In the genomic region with DNA sequence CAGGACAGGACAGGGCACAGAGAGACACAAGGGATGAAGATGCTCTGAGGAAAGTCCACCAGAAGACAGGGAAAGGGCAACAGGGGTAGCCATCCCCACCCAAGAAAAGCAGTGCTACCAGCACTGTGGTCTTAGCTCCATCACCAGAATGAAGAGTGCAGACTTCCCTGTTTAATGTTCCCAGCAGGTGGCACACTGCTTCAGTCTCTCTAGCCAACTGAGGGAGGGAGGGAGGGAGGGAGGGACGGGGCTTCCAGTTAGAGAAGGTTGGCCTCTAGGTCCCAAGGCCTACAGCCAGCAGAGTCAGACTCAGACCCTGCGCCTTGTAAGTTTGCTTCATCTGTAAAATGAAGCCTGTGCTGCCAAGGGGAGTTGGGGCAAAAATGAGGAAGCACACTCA, we compare ENCODE assay signal across 8 mouse cellular contexts. TPM values are rescaled to one million over a fixed set of nuclear protein-coding genes. Genes with fewer than 3 reads are reported as not detected.
DNase-seq lines count a peak whose midpoint lies in the region; ATAC-seq and TF ChIP-seq lines count a peak whose summit lies in the region.
"Had no signal": no experiment of that assay in that cellular context is flagged by ENCODE, and none has a peak within 500 bp of the region (broad histone marks: within the 10 kb centered on the region; RNA-seq: fewer than 3 reads in every experiment).

No protein-coding gene starts in this region.

- H3K36me3 ChIP-seq in lung, embryonic 16.5 days (ENCODE audit: control insufficient read depth, insufficient read depth, low read length) = no peaks in the 10 kb centered on the region
- no peaks in the 10 kb centered on the region for H3K36me3 ChIP-seq in intestine, postnatal 0 days (ENCODE audit: control insufficient read depth, insufficient read depth)
- H3K36me3 ChIP-seq: neural tube, embryonic 12.5 days had no signal

- H3K4me1 ChIP-seq in lung, embryonic 16.5 days (replicated peaks; ENCODE audit: control insufficient read depth, insufficient read depth, low read length) = peaks cover 8% of the 10 kb centered on the region
- H3K4me1 ChIP-seq in intestine, postnatal 0 days (replicated peaks; ENCODE audit: control insufficient read depth, insufficient read depth, low read length) = peaks cover 8% of the 10 kb centered on the region; the same call in 1 of the 2 replicates
- H3K4me1 ChIP-seq: neural tube, embryonic 12.5 days had no signal

- DNase-seq in lung, postnatal 25 days (ENCODE audit: low spot score) = no peak
- peak; percentile 61 for DNase-seq in embryo, embryonic 10 days (ENCODE audit: low spot score)
- DNase-seq in retina, postnatal 1 day = peak; percentile 67
- no peak for DNase-seq in thymus, adult 18-20 months
- DNase-seq in right cerebral cortex, postnatal 36 days (ENCODE audit: low spot score in 2 of 2) = no peak

- no peaks in the 10 kb centered on the region for H3K9me3 ChIP-seq in lung, embryonic 16.5 days (ENCODE audit: control insufficient read depth, low read length)
- no peaks in the 10 kb centered on the region for H3K9me3 ChIP-seq in intestine, postnatal 0 days (ENCODE audit: control insufficient read depth)
- H3K9me3 ChIP-seq: neural tube, embryonic 12.5 days had no signal

- H3K27ac ChIP-seq in lung, embryonic 16.5 days (ENCODE audit: low read length) = no peak overlapping the region
- peak overlapping the region; percentile 28; the same call in 1 of the 2 replicates for H3K27ac ChIP-seq in intestine, postnatal 0 days (ENCODE audit: low read depth, low read length)
- H3K27ac ChIP-seq: neural tube, embryonic 12.5 days had no signal

- peak; percentile 78 for TF ChIP-seq CTCF in intestine, postnatal 0 days (IDR thresholded peaks at IDR 0.05; ENCODE audit: low read depth)

- H3K4me3 ChIP-seq in lung, embryonic 16.5 days (ENCODE audit: low read length) = no peak overlapping the region
- no peak overlapping the region for H3K4me3 ChIP-seq in intestine, postnatal 0 days (ENCODE audit: low read depth, low read length)
- H3K4me3 ChIP-seq: neural tube, embryonic 12.5 days had no signal

- 0 out of 2 replicates have a peak, but pooled peaks cover 3% of the 10 kb centered on the region for H3K27me3 ChIP-seq in lung, embryonic 16.5 days (ENCODE audit: control insufficient read depth, insufficient read depth, low read depth, low read length)
- H3K27me3 ChIP-seq in intestine, postnatal 0 days (replicated peaks; ENCODE audit: control insufficient read depth, insufficient read depth, low read length) = no peaks in the 10 kb centered on the region
- H3K27me3 ChIP-seq: neural tube, embryonic 12.5 days had no signal

- no peak overlapping the region for H3K9ac ChIP-seq in lung, embryonic 16.5 days (ENCODE audit: low read length)
- H3K9ac ChIP-seq in intestine, postnatal 0 days (ENCODE audit: low read depth, low read length) = no peak overlapping the region
- H3K9ac ChIP-seq: neural tube, embryonic 12.5 days had no signal

- peak; percentile 54 for ATAC-seq in lung, embryonic 16.5 days (ENCODE audit: low read depth)
- 0 out of 2 replicates have a peak, but pooled peaks have one; percentile 10 for ATAC-seq in intestine, postnatal 0 days

- no peak overlapping the region for H3K4me2 ChIP-seq in lung, embryonic 16.5 days (ENCODE audit: low read depth, low read length)
- H3K4me2 ChIP-seq in intestine, postnatal 0 days (replicated peaks; ENCODE audit: low read depth) = no peak overlapping the region
- H3K4me2 ChIP-seq: neural tube, embryonic 12.5 days had no signal

- WGBS in lung, embryonic 16.5 days = 52% methylated on average over 2 of the region's 2 CpGs
- WGBS in intestine, postnatal 0 days = 30% methylated on average over 2 of the region's 2 CpGs

RNA-seq across cellular contexts. Expression of a gene that starts 22.7 kb away (rescaled TPM):
- 1.4 and 1.9 TPM in 2 replicates for polyA plus RNA-seq in lung, embryonic 16.5 days (2015; fragmentation: Nextera tagmentation; extraction: Ambion mirVana)
- 47.7 and 47.8 TPM in 2 replicates for polyA plus RNA-seq in intestine, postnatal 0 days (2015; fragmentation: Nextera tagmentation; extraction: Ambion mirVana)

Comparison
In these comparisons a context has a peak if more than half of its experiments do, and no peak if none do; other contexts are left out.
1. DNase-seq: peak in embryo, embryonic 10 days (single experiment) and retina, postnatal 1 day (single experiment); none in lung, postnatal 25 days (single experiment), thymus, adult 18-20 months (0 of 2) and right cerebral cortex, postnatal 36 days (0 of 2).
2. RNA of a gene that starts 22.7 kb away (polyA plus RNA-seq): 47.7 to 47.8 TPM in intestine, postnatal 0 days; 1.4 to 1.9 TPM in lung, embryonic 16.5 days; every median in the first group is over 10 times any median in the second.